8 mouse cellular contexts compared by ENCODE assay signal in genomic region chr1:192190508-192191321, GRCm38 (mm10). TPM values are rescaled to one million over a fixed set of nuclear protein-coding genes. Genes with fewer than 3 reads are reported as not detected.
DNase-seq lines count a peak whose midpoint lies in the region; ATAC-seq lines count a peak whose summit lies in the region.

Gene Kcnh1, plus strand, starts transcription at chr1:192190774.

- H3K27ac ChIP-seq in forebrain, embryonic 11.5 days (ENCODE audit: low read depth, low read length): no peak within 1 kb of the TSS
- H3K27ac ChIP-seq in heart, embryonic 15.5 days: no peak within 1 kb of the TSS
- H3K27ac ChIP-seq in liver, embryonic 12.5 days: no peak within 1 kb of the TSS
- H3K27ac ChIP-seq in stomach, embryonic 15.5 days: no peak within 1 kb of the TSS

- H3K4me2 ChIP-seq in forebrain, embryonic 11.5 days (ENCODE audit: low read depth, low read length, severe bottlenecking): peak within 1 kb of the TSS; percentile 89
- H3K4me2 ChIP-seq in heart, embryonic 15.5 days: peak within 1 kb of the TSS; percentile 84
- H3K4me2 ChIP-seq in liver, embryonic 12.5 days: peak within 1 kb of the TSS; percentile 59
- H3K4me2 ChIP-seq in stomach, embryonic 15.5 days: peak within 1 kb of the TSS; percentile 93

- no peaks in the 10 kb centered on the region for H3K9me3 ChIP-seq in forebrain, embryonic 11.5 days (ENCODE audit: control insufficient read depth, low read length)
- no peaks in the 10 kb centered on the region for H3K9me3 ChIP-seq in heart, embryonic 15.5 days (replicated peaks)
- no peaks in the 10 kb centered on the region for H3K9me3 ChIP-seq in liver, embryonic 12.5 days (replicated peaks)
- no peaks in the 10 kb centered on the region for H3K9me3 ChIP-seq in stomach, embryonic 15.5 days

- H3K9ac ChIP-seq in forebrain, embryonic 11.5 days (ENCODE audit: low read length): peak within 1 kb of the TSS; percentile 50
- H3K9ac ChIP-seq in heart, embryonic 15.5 days: peak within 1 kb of the TSS; percentile 27; the same call in 1 of the 2 replicates
- no peak within 1 kb of the TSS for H3K9ac ChIP-seq in liver, embryonic 12.5 days
- peak within 1 kb of the TSS; percentile 25; the same call in 1 of the 2 replicates for H3K9ac ChIP-seq in stomach, embryonic 15.5 days

- H3K4me1 ChIP-seq in forebrain, embryonic 11.5 days (replicated peaks; ENCODE audit: control insufficient read depth, insufficient read depth, low read length): 0 out of 2 replicates have a peak, but pooled peaks cover 3% of the 10 kb centered on the region
- H3K4me1 ChIP-seq in heart, embryonic 15.5 days (replicated peaks): peaks cover 11% of the 10 kb centered on the region
- H3K4me1 ChIP-seq in liver, embryonic 12.5 days: no peaks in the 10 kb centered on the region
- peaks cover 8% of the 10 kb centered on the region; the same call in 1 of the 2 replicates for H3K4me1 ChIP-seq in stomach, embryonic 15.5 days

- DNase-seq in monocyte, adult 2 months (ENCODE audit: low read depth in 1 of 2, low spot score in 2 of 2): peak; percentile 4 to 6
- DNase-seq in forebrain, embryonic 11.5 days (ENCODE audit: low spot score): peak; percentile 88
- DNase-seq in kidney, postnatal 25 days: peak; percentile 90 to 92
- peak; percentile 86 for DNase-seq in neural tube, embryonic 10.5 days (ENCODE audit: extremely low spot score, low spot score)

- WGBS in forebrain, embryonic 11.5 days: under 1% methylated on average over 69 of the region's 73 CpGs
- WGBS in heart, embryonic 15.5 days: 1% methylated on average over 72 of the region's 73 CpGs
- 3% methylated on average over 63 of the region's 73 CpGs for WGBS in liver, embryonic 12.5 days (ENCODE audit: insufficient replicate concordance)
- 2% methylated on average over 70 of the region's 73 CpGs for WGBS in stomach, embryonic 15.5 days

- no peaks in the 10 kb centered on the region for H3K36me3 ChIP-seq in forebrain, embryonic 11.5 days (ENCODE audit: control insufficient read depth, insufficient read depth, low read length)
- no peaks in the 10 kb centered on the region for H3K36me3 ChIP-seq in heart, embryonic 15.5 days
- no peaks in the 10 kb centered on the region for H3K36me3 ChIP-seq in liver, embryonic 12.5 days
- no peaks in the 10 kb centered on the region for H3K36me3 ChIP-seq in stomach, embryonic 15.5 days

- peaks cover 16% of the 10 kb centered on the region for H3K27me3 ChIP-seq in forebrain, embryonic 11.5 days (ENCODE audit: control insufficient read depth, insufficient read depth, low read length)
- peaks cover 52% of the 10 kb centered on the region for H3K27me3 ChIP-seq in heart, embryonic 15.5 days
- peaks cover 59% of the 10 kb centered on the region for H3K27me3 ChIP-seq in liver, embryonic 12.5 days (replicated peaks)
- H3K27me3 ChIP-seq in stomach, embryonic 15.5 days (replicated peaks): peaks cover 20% of the 10 kb centered on the region

- no peak for ATAC-seq in monocyte, adult 5-6 weeks (replicated peaks; ENCODE audit: insufficient number of reproducible peaks, low FRiP score, low TSS enrichment, poor library complexity, severe bottlenecking)
- ATAC-seq in forebrain, embryonic 11.5 days (replicated peaks; ENCODE audit: low FRiP score): peak; percentile 92
- ATAC-seq in heart, embryonic 15.5 days (replicated peaks; ENCODE audit: insufficient number of reproducible peaks, insufficient read depth, low FRiP score, low read depth): peak; percentile 84
- peak; percentile 73 for ATAC-seq in liver, embryonic 12.5 days
- peak; percentile 91 for ATAC-seq in stomach, embryonic 15.5 days (ENCODE audit: insufficient read depth, low FRiP score, low read depth)

- H3K4me3 ChIP-seq in forebrain, embryonic 11.5 days (ENCODE audit: low read depth, low read length): peak within 1 kb of the TSS; percentile 49
- peak within 1 kb of the TSS; percentile 52 for H3K4me3 ChIP-seq in heart, embryonic 15.5 days
- H3K4me3 ChIP-seq in liver, embryonic 12.5 days: peak within 1 kb of the TSS; percentile 41
- H3K4me3 ChIP-seq in stomach, embryonic 15.5 days (replicated peaks): peak within 1 kb of the TSS; percentile 60

RNA-seq across cellular contexts. Expression of gene Kcnh1, which starts in this region (rescaled TPM):
- not detected in 3 replicates for total RNA-seq in monocyte, adult 5-6 weeks (2017)
- polyA plus RNA-seq in forebrain, embryonic 11.5 days (2014; fragmentation: Nextera tagmentation; extraction: Ambion mirVana): 0.35 and 0.45 TPM in 2 replicates
- 0.26 and 0.46 TPM in 2 replicates for polyA plus RNA-seq in heart, embryonic 15.5 days (2015; fragmentation: Nextera tagmentation; extraction: Ambion mirVana)
- 0.04 TPM in 1 of 2 replicates, not detected in the other for polyA plus RNA-seq in liver, embryonic 12.5 days (2016; fragmentation: Nextera tagmentation; extraction: Ambion mirVana)
- polyA plus RNA-seq in stomach, embryonic 15.5 days (2015; fragmentation: Nextera tagmentation; extraction: Ambion mirVana): 0.89 and 1.1 TPM in 2 replicates

Comparison
In these comparisons a context has a peak if more than half of its experiments do, and no peak if none do; other contexts are left out.
1. Peak in DNase-seq, ATAC-seq, H3K4me3 ChIP-seq, H3K9ac ChIP-seq and H3K4me2 ChIP-seq in forebrain, embryonic 11.5 days; RNA of the gene not detected or under 1 TPM.
2. Peak in ATAC-seq, H3K4me3 ChIP-seq, H3K9ac ChIP-seq and H3K4me2 ChIP-seq in heart, embryonic 15.5 days; RNA of the gene not detected or under 1 TPM.
3. Peak in ATAC-seq, H3K4me3 ChIP-seq and H3K4me2 ChIP-seq in liver, embryonic 12.5 days; RNA of the gene not detected or under 1 TPM.
4. DNase-seq: peak in every context shown above with its lines; median percentile 91 in kidney, postnatal 25 days; 88 in forebrain, embryonic 11.5 days; 86 in neural tube, embryonic 10.5 days; 5 in monocyte, adult 2 months.